Mouse (Mus musculus) CH12.LX (cell line): Measurements from ENCODE around the gene Hcrt.

Experiments
- CTCF ChIP-seq, 2 experiments: IDR thresholded peaks in 1 of 2; conservative IDR thresholded peaks in 1 of 2; 2 replicates each; pipeline ENCODE4 v1.5.1; 2011 to 2012; ENCODE audit warnings: low read depth in 2 of 2, low read length in 2 of 2, improper control_type of control experiment in 1 of 2, inconsistent platforms in 1 of 2, mild to moderate bottlenecking in 1 of 2, moderate library complexity in 1 of 2
- EP300 ChIP-seq: IDR thresholded peaks from 2 replicates; pipeline ENCODE4 v1.6.1; 2011; ENCODE audit warnings: low read length, improper control_type of control experiment
- HCFC1 ChIP-seq: IDR thresholded peaks from 2 replicates; pipeline ENCODE4 v1.6.1; 2012; ENCODE audit warnings: low read depth, mild to moderate bottlenecking, inconsistent platforms, low read length, improper control_type of control experiment
- JUN ChIP-seq: IDR thresholded peaks from 2 replicates; pipeline ENCODE4 v1.6.1; 2011; ENCODE audit warnings: low read depth, mild to moderate bottlenecking, low read length, improper control_type of control experiment, moderate library complexity; ENCODE audit not compliant: insufficient read depth
- MEF2A ChIP-seq: IDR thresholded peaks from 2 replicates; pipeline ENCODE4 v1.6.1; 2014; ENCODE audit warnings: low read depth, mild to moderate bottlenecking, inconsistent platforms, low read length, improper control_type of control experiment, borderline replicate concordance
- NELFE ChIP-seq: IDR thresholded peaks from 2 replicates; pipeline ENCODE4 v1.6.1; 2011; ENCODE audit warnings: low read depth, low read length, improper control_type of control experiment
- POLR2AphosphoS2 ChIP-seq: IDR thresholded peaks from 2 replicates; pipeline ENCODE4 v1.6.1; 2011; ENCODE audit warnings: low read depth, low read length, improper control_type of control experiment

DNA sequence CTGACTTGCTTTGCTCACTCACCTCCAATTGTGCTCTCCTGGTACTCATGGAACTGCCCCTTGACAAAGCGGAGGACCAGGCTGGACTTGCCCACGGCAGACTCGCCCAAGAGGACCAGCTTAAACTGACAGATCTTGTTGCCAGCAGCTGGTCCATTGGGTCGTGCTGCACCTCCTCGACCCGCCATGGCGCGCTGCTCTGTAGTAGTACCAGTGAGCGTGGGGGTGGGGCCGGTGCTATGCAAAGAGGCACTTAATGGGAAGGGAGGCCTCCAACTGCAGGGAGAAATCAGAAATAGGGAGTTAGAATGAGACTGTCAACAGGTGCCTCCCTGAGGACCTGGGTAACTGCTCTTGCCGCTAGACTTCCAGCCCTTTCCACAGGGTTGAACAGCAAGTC lies 42.8 kb downstream of the Hcrt start:
- TF ChIP-seq JUN (no peak), CTCF (conservative IDR thresholded peaks at IDR 0.05 in 1 of 2, IDR thresholded peaks at IDR 0.05 in 1 of 2; ENCODE audit: low read depth in 2 of 2, low read length in 2 of 2) (no peak), MEF2A (no peak), EP300 (no peak), HCFC1 (no peak), NELFE (no peak), POLR2AphosphoS2 (no peak)
